Mouse (Mus musculus) cerebellum, adult 11 months (tissue): ENCODE measurements around the gene Rps12-ps3.

Experiments
- DNase-seq: peaks from one replicate; pipeline ENCODE4 v3.0.0; 2022

Gene Rps12-ps3

GRCm38 (mm10) chr19:59352760-59353159 lies 30.7 kb downstream of the Rps12-ps3 start:
- no peak for DNase-seq

GRCm38 (mm10) chr19:59354906-59355305 lies 32.8 kb downstream of the Rps12-ps3 start:
- no peak for DNase-seq

GRCm38 (mm10) chr19:59356388-59356787 lies 34.3 kb downstream of the Rps12-ps3 start:
- no peak for DNase-seq

GRCm38 (mm10) chr19:59356843-59357595 lies 34.9 kb downstream of the Rps12-ps3 start:
- no peak for DNase-seq

GRCm38 (mm10) chr19:59357878-59358277 lies 35.8 kb downstream of the Rps12-ps3 start:
- DNase-seq: no peak

- DNase-seq: no peak
Observed at GRCm38 (mm10) chr19:59359202-59359601, 37.1 kb downstream of the Rps12-ps3 start.

- no peak for DNase-seq
Observed at GRCm38 (mm10) chr19:59360486-59360896, 38.4 kb downstream of the Rps12-ps3 start.

- no peak for DNase-seq
Observed at GRCm38 (mm10) chr19:59362646-59363045, 40.6 kb downstream of the Rps12-ps3 start.

GRCm38 (mm10) chr19:59363666-59364065 lies 41.6 kb downstream of the Rps12-ps3 start:
- no peak for DNase-seq

- no peak for DNase-seq
Observed at GRCm38 (mm10) chr19:59366724-59367123, 44.6 kb downstream of the Rps12-ps3 start.

- DNase-seq: no peak
Observed at GRCm38 (mm10) chr19:59367892-59368291, 45.8 kb downstream of the Rps12-ps3 start.

GRCm38 (mm10) chr19:59371016-59371415 lies 48.9 kb downstream of the Rps12-ps3 start:
- DNase-seq: no peak
